Mouse (Mus musculus): ENCODE data around the gene Tnfrsf14.

Tnfrsf14 gene

DNA sequence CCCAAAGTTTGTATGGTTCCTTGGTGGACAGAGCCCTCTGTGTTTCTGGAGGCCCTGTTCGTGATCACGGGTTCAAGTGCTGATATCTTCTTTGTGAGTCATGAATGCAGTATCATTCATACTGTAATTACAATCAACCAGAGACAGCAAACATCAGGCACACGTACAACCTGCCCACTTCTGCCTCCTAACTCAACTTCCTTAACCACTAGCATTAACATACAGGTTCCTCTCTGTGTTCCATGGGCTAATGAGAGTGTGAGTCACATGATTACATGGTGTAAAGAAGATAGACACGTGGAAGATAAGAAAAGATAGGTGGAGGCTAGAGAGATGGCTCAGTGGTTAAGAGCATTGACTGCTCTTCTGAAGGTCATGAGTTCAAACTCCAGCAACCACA lies 11.7 kb downstream of the Tnfrsf14 start:
- WGBS, result 89% methylated on average over 4 of the region's 4 CpGs

DNA sequence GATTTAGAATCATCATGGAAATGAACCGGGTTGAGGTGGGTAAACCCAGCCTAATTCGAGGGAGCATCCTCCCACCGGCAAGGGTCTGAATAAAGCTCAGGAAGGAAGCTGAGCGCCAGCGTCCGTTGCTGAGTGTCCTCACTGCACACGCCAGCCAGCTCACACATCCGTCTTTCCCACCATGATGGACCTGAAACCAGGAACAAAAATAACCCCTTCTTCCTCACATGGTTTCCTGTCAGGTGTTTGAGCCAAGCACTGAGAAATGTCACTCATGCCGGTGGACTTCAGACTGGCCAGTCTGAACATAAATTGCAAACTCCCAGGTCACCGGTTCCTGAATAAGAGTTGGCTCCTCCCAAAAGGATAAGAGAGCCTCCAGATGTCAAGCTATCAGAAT lies 13.1 kb downstream of the Tnfrsf14 start:
- WGBS, result 83% methylated on average over 10 of the region's 10 CpGs

DNA sequence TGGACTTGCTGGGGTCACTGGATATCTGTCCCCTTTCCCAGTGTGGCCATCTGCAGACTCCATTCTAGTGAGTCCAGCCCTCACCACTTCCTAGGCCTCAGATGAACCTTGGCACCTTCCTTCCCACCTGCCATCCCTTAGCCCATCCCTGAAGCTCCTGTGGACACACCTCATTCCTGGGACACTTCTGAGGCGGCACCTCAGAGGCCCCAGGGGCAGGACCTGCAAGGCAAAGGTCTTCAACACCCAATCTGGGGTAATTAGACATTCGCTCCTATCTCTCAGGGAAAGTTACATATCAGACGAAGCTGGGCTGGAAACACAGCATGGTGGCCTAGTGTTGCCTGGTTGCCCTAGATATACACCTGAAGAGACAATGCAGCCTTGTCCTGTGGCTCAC lies 13.7 kb downstream of the Tnfrsf14 start:
- WGBS, result 89% methylated on average over 3 of the region's 3 CpGs

DNA sequence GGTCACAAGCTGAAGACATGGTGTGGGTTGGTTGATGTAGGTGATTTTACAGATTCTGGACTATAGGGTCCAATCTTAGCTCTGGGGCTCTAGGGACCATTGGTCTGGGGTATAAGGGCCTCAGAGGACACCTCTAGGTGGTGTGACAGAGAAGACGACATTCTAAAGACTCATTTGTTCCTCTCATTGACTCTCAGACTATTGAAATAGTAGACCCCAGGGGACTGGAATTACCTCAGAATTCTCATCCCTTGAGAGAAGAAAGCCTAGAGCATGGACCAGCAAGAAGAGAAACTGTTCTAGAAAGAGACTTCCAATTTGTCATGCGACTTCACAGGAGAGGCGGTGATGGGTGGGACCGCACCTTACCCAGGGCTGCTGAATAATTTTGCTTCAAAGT lies 14.1 kb downstream of the Tnfrsf14 start:
- WGBS, result 96% methylated on average over 4 of the region's 4 CpGs

DNA sequence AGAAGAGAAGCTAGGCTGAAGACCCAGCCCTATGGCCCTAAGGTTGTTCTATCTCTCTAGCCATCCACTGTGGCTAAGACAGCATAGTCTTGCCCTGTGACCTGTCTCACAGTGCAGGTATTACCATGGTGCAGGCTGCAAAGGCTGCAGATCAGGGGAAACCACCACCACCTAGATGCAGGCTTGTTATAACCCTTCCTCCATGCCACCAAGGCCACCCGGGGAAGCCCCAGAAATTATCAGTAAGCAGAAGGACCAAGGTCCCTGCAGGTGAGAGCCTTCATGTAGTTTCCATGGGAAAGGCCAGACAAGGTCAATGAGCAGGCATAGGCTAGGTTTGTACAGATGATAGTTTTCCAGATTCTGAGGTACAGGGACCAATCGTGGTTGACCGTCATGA lies 14.5 kb downstream of the Tnfrsf14 start:
- WGBS, result 96% methylated on average over 3 of the region's 3 CpGs

DNA sequence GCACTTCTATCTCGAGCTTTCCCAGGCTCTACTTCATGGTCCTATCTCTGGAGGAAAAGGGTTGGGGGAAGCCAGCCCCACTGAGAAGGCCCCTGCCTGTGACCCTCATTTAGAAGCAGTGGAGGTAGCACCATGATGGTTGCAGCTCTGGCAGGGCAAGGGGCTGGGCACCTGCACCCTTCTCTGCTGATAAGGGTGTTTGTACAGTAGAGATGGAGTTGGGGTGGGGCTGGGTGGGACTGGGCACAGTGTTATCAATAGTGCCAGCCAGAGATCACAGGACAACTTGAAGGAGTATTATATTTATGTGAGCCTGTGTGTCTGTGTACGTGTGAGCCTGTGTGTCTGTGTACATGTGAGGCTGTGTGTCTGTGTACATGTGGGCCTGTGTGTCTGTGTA lies 16.7 kb downstream of the Tnfrsf14 start:
- WGBS, result 91% methylated on average over 2 of the region's 2 CpGs

DNA sequence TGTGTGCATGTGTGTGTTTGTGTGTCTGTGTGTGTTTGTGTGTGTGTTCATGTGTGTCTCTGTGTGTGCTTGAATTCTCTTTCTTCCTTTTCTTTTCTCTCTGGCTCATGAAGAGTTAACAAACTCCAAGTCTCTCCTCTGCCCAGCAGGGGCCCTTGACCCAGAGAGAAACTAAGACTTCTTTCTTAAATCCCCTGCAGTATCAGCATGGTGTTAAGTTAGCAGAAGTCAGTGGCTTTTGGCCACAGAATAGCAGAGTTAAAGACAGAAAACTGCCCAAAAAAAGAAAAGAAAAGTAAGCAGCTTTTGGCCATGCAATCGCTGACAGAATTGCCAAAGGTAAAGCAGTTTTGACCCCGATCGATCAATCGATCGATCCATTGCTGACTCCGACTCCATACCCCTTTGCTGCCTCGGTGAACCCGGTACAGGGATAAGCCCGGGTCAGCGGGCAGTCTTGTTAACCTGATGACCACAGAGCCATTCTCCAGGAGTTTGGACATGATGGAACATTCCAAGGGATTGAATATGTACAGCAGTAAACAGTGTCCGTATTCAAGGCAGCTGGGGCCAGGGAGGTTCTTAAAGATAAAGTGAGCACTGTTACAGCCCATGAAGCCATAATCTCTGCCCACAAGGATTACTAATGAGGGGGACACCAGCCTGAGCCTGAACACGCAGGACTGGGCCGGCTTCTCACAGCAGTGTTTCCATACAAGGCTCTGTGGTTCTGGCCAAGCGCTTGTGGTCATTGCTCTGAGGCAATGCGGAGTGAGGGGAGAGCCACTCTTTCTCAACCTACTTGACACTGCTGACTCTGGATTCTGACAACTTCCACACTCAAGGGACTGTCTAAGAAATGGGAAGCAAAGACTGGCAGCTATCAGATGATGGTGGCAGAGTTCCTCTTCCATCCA lies 17.5 kb downstream of the Tnfrsf14 start:
- WGBS, result 41% methylated on average over 15 of the region's 15 CpGs

DNA sequence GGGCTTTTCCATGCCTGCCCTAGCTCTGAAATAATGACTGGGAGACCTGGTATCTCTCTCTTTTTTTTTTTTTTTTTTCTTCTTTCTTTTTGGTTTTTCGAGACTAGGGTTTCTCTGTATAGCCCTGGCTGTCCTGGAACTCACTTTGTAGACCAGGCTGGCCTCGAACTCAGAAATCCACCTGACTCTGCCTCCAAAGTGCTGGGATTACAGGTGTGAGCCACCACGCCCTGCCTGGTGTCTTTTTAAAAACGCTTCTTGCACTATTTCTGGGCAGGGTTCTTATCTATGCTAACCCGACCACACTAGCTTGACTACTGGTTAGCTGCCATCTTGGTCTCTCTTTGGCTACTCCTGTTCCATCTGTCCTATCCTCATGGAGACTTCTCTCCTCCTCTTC lies 19.9 kb downstream of the Tnfrsf14 start:
- 95% methylated on average over 5 of the region's 5 CpGs for WGBS

DNA sequence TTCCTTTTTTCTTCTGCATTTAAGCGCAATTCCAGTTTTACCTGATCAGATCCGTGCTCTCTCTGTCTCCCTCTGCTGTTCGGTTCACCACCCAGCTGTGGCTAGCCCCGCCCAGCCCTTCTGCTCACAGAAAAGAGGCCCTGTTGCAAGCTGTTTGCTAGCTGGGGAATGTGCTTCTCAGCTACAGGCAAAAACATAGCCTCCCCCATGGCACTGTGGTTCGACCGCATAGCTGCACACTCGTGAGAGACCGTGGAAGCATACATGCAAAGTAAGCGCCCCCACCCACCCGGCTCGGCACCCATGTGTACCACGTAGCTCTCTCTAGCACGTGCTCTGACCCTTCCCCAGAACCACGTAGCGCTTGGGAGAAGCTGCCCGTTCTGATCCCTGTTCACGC lies 20.5 kb downstream of the Tnfrsf14 start:
- 37% methylated on average over 17 of the region's 17 CpGs for WGBS

DNA sequence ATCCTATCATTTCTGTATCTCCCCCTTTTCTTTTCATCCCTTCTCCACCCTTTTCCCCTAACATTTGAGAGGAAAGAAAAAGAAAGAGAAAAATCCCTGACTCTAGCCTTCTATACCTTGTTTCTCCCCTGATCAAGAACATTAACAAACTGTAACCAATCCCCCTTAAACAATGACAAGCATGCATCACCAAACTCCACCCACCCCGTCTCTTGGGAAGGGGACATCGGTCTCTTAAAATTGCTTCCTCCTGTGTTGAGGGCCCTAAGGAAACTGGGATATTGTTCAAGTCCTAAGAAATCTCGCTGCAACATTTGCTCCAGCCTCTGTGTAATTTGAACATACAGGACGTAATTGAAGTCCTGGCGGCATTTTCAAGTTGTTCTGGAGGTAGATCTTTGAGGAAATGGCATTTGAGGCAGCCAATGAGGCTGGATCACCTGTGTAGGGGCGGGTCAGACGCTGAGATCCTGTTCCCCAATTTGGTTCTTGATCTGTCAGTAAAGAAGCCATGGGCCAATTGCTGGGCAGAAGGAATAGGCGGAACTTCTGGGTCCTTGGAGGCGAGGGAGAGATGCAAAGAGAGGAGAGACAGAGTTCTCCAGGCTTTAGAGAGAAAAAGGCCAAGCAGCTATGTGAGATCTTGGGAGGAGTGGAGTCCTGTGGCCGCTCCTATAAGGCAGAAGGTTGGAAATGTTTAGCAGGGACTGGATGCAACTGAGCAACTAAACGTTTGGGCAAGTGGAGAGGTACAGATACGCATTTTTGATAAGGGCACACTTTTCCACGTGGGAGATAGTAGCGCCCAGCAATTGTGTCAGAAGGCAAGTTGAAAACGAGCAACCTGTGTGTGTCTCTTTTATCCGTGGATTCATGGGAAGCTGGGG lies 23.9 kb downstream of the Tnfrsf14 start:
- 8% methylated on average over 16 of the region's 16 CpGs for WGBS

DNA sequence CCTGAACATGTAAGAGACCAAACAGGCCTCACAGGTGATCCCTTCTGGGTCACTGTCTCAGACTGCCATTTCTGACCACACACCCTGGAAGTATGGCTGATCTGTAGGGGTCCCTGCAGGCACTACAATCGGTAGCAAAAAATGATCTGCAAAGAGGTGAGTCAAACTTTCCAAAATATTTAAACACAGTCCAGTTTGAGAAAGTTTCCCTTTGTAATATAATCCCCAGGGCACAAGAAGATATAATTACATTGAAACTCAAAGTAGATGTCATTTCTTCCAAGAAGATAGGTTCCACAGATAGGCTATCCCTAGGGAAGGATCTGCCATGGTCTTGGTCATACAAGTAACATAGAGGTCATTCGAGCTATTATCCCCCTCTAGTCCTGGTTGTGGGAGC lies 26.0 kb downstream of the Tnfrsf14 start:
- 90% methylated on average over 2 of the region's 2 CpGs for WGBS

DNA sequence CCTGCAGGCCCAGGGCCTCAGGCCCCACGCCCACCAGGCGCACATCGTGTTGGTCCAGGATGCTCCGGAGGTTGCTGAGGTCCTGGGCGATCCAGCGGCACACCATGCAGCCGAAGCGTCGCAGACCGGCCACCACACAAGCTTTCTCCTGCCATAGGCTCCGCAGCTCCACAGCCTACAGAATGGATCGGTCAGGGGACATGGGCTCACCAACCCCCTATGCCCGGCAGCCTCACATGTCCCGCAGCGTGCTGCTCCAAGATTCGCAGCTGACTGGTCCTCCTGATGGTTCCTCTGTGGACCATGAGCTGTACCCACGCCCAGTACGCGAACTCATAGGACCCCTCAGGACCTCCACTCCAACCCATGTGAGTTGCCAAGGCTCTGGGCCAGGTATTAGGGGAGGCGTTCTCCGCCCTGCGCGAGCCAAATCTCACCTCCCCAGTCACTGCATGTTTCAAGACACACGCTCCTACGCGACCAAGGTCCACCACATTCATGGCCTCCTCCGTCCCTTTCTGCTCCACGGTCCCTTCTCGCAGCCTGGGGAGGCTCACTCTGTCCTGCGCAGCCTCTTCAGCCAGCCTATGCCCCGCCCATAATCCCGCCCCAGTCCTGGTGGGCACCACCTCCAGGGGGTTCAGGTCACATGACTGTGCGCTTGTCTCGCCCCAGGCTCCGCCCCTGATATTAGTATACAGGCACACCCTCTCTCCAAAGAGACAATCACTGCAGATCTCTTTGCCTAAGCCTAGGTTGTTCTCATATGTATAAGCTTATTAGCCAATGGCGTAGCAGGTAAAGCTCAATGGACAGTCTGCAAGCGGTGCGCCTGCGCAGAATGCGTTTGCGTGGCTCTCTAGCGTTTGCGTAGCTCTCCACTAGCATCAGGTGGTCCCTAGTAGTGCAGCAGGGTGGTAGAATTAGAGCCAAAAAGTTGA lies 29.6 kb downstream of the Tnfrsf14 start, which contains the start of gene Fam213b:
TSS of gene Fam213b (minus strand) at position 630 of the 941 bp plus-strand sequence.
- 2% methylated on average over 43 of the region's 43 CpGs for WGBS

DNA sequence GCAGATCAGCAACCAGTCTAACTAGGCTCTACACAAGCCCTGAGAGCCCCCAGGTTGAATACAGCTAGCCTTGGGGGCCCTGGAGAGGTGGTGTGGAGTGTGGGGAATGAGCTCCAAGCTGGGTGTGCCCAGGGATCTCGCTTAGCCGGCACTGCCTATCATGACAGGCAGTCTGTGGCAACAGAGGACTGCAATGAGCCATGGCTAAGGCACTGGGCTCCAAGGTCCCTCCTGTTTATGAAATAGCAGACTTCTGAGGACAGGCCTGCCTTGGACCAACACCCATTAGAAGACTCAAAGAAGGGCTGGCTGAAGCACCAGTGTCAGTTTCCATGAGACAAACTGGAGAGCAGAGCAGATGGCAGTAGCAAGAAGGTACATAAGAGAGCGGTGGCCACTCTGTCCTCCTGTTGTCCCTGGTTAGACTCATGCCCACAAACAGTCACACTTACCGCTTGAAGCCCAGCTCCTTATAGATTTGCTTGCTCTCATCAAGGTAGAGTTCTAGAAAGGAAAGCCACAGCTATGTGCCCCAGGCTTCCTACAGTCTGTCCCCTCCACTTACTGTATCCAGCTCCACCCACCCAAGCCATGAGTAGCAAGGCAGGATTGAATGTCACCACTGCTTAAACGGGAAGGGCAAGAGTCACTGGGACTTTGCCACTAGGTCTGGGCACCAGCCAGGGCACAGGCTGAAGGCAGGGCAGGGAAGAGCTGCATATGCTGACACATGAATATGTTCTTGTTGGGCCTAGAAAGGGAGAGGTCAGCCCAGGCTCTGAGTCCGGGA lies 30.5 kb downstream of the Tnfrsf14 start:
- 47% methylated on average over 6 of the region's 6 CpGs for WGBS

DNA sequence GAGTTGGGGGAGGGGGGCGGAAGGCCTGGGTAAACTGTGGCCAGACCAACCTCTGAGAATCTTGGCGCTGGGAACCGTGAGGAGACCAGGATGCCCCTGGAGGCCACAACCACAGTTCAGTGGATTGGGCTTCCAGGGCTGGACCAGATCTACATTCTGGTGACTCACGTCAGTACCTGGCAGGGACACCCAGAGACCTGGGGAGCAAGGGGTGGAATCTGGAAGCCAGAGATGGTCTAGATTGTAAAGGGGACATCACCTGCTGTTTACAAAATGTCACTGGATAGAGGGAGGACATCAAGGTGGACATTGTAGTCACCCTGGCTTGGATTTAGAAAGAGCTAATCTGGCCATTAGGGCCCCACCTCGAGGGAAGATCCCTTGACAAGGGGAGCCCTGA lies 32.8 kb downstream of the Tnfrsf14 start:
- 83% methylated on average over 5 of the region's 5 CpGs for WGBS

DNA sequence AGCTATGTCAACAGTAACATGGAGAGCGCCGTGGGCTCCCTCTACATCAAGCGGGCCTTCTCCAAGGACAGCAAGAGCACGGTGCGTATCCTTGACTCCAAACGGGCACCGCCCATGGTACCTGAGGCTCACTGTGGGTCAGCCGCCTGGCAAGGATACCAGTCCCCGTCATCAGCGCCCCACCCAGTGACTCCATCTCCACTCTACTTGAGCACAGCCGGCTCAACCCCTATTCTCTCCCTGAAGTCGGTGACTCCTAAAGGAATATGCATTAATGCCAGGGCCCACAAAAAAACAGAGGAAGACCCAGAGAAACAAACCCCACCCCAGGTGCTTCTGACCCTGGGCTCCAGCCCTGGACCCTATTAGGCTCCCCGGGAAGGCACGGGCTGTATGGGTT lies 37.5 kb downstream of the Tnfrsf14 start:
- WGBS, result 90% methylated on average over 14 of the region's 14 CpGs

DNA sequence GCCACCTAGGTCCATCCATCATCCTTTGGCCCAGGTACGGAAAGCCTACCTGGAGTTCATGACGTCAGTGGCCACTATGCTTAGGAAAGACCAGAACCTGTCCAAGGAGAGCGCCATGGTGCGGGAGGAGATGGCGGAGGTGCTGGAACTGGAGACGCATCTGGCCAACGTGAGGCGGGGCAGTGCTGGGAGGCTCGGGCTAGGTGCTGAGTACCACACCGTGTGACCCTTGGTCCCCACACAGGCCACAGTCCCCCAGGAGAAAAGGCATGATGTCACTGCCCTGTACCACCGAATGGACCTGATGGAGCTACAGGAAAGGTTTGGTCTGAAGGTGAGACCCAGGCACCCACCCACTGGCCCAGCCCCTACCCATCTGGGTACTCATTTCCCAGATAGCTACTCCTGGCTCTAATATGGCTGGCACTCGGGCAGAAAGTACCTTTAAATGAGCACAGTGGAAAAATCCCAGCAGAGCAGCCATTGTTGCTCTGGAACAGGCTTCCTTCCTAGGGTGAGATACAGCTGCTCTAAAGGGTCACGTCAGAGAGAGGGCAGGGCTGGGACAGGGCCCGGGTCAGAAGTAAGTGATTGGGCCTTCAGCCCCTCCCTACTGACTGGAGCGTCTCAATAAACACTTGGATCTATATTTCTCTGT lies 40.6 kb downstream of the Tnfrsf14 start:
- WGBS, result 85% methylated on average over 15 of the region's 15 CpGs

DNA sequence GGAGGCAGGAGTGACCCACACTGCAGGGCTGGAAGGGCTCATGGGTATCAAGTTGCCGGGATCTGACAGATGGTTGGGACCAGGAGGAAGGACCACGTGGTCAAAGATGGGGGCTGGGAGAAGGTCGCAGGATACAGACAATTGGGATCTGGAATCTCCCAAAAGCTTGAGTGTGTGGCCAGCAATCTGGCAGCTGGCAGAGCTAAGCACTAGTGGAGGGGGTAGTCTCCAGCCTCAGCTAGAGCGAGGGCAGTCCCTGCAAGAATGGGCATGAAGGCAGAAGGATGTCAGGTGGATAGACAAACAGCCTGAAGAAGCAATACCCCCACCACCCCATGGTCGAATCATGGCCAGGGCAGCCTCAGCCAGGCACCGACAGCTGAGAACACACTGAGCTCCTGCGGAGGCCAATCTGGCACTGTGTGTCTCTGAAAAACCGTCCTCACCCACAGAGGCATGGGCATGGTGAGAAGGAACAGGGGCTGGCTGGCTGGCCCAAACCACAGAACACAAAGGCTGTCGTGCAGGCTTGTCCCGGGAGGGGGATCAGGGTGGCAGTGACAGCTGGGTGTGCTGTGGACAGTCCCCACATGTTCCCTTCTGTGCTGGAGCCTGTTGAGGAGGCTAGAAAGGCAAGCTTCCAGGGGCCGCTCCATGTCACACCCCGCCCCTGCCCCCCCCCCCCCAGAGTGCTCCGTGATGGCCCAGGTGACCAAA lies 41.3 kb downstream of the Tnfrsf14 start:
- WGBS, result 58% methylated on average over 13 of the region's 13 CpGs

DNA sequence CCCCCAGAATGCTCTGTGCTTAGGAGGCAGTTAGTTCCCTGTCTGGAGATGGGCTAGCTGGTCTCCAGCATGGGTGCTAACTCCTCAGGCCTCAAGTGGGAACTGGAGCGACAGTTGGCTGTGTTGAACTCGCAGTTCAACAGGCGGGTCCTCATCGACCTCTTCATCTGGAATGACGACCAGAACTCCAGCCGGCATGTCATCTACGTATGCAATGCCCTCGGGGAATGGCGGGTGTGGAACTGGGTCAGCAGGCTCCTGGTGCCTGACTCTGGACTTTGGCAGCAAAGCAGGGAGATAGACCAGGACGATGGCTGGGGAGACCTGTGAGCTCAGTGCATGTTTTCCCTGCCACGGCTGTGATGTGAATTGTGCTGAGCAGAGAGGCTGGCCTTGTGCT lies 42.9 kb downstream of the Tnfrsf14 start:
- WGBS, result 87% methylated on average over 11 of the region's 11 CpGs

DNA sequence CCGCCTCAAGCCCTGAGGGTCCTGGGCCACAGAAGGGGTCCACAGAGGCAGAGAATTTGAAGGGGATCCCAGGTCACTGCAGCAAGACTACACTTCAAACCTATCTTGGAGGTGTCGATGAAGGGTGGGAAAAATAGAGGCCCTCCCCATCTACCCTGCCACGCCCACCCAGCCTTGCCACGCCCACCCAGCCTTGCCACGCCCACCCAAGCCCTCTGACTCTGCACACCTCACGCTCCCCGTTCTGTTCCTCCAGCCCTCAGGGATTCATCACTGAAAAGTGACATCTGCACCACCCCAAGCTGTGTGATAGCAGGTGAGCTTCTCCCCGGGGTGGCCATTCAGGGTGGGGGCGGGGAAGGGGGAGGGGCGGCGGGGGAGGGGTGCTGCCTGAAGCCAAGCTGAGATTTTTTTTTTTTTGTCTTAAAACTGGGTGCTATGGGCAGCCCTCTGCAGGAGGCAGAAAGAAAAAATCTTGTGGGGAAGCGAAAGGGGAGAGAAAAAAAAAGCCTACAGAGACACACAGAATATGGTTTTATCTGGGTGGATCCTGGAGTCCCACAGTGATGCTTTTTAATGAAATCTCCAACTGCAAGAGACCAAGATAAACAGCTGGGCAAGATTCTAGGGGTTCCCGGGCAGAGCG lies 46.2 kb downstream of the Tnfrsf14 start:
- WGBS, result 21% methylated on average over 14 of the region's 14 CpGs
